Mouse (Mus musculus) thymus, adult 18-20 months (tissue): ENCODE data around the gene Lax1.
"Not testable (repeated sequence)": the region's sequence is repeated elsewhere in the genome, so short reads cannot be mapped to it uniquely, and the experiment has no call there.

Experiments
- DNase-seq, 2 experiments: peaks; one replicate each; pipeline ENCODE4 v3.0.0; 2022; ENCODE audit warnings: mixed read lengths in 2 of 2

The Lax1 gene

GRCm38 (mm10) chr1:133689897-133690296 lies at the start of gene Lax1:
Lax1 (minus strand) TSS chr1:133690108.
- peak; percentile 62 to 81 for DNase-seq

- no peak for DNase-seq
Observed at GRCm38 (mm10) chr1:133736664-133737063, 46.8 kb upstream of the Lax1 start.

GRCm38 (mm10) chr1:133735995-133736652 lies 46.2 kb upstream of the Lax1 start:
- peak in 1 of 2 experiments; percentile 8 for DNase-seq

GRCm38 (mm10) chr1:133732814-133733213 lies 42.9 kb upstream of the Lax1 start:
- no peak for DNase-seq

- DNase-seq, result no peak
Observed at GRCm38 (mm10) chr1:133728339-133728738, 38.4 kb upstream of the Lax1 start.

GRCm38 (mm10) chr1:133720342-133720741 lies 30.4 kb upstream of the Lax1 start:
- no peak for DNase-seq

DNA sequence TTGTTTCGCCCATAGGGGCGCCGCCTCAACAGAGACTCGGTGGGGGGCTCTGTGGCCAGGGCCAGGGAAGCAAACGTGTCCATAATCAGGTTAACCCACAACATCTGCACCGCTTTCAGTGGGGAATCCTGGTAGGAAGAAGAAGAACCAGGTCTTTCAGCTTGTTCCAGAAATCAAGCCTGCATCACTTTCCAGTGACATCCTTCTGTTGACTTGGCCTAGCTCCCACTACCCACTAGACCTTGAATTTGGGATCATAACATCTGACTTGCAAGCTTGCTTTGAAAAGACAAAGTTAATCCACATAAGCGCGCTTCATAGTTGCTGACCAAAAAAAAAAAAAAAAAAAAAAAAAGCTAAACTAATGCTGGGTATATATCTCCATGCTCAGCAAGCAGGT lies 28.9 kb upstream of the Lax1 start:
- no peak for DNase-seq

DNA sequence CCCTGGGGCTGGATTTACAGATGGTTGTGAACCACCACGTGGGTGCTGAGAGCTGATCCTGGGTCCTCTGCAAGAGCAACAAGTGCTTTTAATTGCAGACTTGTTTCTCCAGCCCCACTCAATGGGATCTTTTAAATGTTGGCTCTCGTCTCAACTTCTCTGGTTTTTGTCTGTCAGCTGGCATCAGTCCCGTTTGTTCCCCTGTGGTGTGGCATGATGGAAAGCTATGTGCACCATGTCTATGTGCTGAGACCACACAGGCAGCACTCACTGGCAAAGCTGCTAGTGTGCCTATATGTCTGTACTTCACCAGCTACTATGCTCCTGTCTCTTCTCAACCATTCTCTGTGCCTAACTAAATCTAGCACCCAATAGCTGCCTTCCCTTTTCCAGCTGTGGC lies 28.4 kb upstream of the Lax1 start:
- DNase-seq, result no peak

DNA sequence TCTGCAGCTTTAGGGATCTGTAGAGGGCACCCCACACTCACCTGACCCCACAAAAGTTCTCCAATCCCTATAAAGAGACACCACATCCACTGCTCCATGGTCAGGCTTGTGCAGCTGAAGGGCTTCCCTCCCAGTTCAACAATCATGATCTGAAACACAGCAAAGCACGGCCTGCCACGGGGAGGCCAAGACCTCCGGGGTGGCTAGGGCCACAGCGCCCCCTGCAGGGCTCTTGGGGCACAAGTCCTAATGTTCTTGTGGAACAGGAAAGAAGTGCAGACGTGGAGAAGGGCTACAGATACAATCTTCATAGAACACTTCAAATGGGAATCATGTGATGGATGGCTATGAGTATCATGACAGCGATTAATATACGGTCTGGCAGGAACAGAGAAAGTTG lies 26.6 kb upstream of the Lax1 start:
- peak; percentile 30 to 39 for DNase-seq

DNA sequence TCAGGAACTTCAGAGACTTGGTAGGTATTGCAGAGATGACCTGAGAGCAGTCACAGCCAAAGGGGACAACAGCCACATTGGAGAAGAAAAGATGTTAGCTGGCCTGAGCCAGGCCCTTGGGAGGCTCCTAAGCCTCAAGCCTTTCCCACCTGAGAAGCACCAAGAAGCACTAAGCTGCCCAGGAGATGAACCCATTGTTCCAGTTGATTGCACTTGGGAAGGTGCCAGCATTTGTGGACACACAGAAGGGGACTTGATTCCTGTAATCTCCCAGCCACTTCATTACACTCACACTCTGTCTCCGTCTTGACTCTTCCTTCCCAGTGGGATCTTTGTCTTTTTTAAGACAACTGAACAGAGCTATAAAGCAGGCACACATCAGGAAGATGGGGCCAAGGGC lies 25.3 kb upstream of the Lax1 start:
- DNase-seq, result no peak

DNA sequence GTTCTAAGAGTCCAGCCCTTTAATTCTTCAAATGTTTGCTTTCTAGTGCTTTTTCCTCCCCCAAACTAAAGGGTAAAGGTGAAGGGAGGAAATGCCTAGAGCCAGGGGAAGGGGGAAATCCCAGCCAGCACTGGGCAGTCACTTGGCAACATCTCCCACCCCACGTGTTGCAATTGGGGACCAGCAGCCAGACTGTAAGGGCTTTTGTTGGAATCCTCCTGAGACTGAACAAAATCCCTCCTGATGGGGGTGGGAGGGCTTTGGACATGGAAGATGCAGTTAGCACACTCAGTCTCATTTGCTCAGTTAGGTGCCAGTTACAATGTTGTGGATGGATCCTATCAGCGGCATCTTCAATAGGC lies 23.1 kb upstream of the Lax1 start:
- no peak for DNase-seq

DNA sequence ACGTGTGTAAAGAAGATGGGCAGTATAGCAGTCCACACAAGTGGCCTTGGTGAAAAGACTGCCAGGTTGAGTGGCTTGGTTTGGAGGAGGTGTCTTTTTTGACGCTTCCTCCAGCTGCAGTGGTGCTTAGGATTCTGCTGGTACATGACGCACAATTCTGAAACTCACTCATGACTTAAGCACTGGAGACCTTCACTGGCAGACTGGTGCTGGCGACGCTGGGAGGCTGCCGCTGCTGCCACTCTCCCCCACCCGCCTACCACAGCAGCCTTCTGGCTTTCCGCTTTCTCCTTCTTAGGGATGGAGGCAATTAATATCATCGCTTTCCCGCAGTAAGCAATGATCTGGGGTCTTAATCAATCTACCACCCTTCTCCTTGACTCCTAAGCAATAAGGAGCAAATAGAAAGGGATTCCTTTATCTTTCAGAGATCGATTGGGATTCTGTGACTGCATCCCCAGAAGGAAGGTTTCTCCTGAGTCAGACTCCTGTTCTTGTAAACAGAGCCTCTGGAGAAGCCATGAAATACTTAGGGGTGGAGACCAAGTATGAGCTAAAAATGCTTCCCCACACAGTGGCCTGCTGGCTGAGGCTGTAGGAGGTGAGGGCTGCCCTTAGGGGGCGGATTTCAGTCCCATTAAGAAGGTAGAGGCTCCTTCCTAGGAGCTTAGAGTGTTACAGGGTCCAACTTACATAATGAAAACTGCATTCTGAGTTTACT lies 22.5 kb upstream of the Lax1 start:
- DNase-seq, result no peak

- DNase-seq, result no peak
Observed at GRCm38 (mm10) chr1:133711376-133711775, 21.5 kb upstream of the Lax1 start.

- no peak for DNase-seq
Observed at GRCm38 (mm10) chr1:133710895-133711294, 21.0 kb upstream of the Lax1 start.

DNA sequence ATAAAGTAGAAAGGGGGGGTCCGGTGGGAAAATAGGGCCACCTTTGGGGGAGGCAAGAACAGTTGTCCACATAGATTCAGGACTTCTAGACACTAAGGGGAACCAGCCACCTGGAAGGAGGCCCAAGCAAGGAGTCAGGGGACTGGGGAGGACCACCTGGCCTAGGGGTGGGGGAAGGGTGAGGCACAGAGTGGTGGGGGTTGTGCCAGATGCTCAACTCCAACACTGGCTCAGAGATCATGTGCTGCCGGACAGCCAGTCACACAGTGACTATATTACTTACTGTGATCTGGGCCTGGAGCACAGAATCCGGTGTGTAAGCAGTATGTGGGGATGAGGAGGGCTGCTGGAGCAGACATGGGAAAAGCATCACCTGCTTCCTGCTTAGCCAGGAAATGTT lies 19.4 kb upstream of the Lax1 start:
- DNase-seq, result no peak

DNA sequence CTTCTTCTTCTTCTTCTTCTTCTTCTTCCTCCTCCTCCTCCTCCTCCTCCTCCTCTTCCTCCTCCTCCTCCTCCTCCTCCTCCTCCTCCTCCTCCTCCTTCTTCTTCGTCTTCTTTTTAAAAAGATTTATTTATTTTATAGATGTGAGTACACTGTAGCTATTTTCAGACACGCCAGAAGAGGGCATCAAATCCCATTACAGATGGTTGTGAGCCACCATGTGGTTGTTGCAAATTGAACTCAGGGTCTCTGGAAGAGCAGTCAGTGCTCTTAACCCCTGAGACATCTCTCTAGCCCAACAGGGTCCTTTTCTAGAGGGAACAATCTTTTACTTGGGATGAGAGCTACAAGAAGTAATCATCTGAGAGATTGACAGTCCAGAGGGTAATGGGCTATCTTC lies 11.9 kb upstream of the Lax1 start:
- not testable (repeated sequence) for DNase-seq

DNA sequence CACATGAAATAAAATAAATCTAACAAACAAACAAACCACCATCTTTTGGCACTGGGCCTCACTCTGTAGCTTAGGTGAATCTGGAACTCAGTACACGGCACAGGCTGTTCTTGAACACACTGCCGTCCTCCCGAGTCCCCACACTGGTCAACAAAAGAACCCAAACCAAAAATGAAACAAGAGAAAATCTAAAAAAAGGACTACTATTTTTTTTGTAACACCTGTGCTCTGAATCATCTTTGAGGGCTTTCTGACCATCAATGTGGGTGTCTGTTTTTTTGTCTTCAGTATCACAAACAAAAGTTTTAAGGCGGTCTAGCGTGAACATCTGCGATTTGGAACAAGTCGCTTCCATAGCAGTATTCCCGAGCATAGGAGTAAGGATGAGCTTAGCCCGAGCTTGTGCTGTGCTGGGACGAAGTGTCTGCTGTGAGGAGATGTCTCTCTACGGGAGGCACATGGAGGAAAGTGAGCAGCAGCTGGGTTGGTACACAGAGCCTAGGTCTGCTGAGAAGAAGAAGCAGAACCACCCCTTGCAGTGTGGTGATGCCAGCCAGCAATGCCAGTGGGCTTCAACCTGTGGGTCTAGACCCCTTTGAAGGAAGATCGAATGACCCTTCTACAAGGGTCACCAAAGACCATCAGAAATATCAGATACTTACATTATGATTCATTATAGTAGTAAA lies 8.2 kb upstream of the Lax1 start:
- DNase-seq, result no peak

GRCm38 (mm10) chr1:133695901-133696300 lies 6.0 kb upstream of the Lax1 start:
- no peak for DNase-seq

DNA sequence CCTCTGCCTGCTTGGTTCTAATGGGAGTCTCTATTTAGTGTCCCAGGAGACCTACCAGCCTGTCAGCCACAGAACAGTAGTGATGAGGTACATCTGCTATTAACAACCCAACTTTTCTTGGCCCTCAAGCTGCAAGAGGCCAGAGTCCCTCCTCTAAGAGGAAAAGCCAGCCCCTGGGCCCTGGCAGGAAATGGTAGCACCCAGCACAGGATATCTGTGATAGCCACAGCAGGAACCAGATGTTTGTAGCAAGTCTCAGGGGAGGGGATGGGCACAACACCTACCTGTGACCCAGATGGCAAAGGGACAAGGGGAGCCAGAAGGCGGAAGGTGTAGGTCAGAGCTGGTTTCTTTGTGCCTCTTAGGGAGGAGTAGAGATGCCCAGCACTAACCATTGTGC lies 5.0 kb upstream of the Lax1 start:
- DNase-seq, result peak in 1 of 2 experiments; percentile 43

DNA sequence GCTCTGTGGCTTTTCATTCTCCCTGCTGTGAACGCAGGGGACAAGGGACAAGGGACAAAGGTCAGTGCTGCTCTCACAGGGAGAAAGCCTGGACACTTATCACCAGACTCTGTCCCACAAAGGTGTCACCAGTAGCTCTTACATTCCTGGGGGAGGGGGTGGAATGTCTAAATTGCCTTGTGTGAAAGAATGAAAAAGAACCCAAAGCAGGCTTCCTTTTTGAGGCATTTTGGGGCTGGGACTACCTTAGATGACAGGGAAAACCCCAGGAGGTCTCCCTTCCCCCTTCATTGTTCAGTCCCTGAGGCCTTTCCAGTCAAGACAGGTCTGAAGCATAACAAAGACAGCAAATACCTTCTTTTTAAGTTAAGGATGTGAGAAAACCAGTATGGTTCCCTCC lies 4.4 kb upstream of the Lax1 start:
- no peak for DNase-seq

DNA sequence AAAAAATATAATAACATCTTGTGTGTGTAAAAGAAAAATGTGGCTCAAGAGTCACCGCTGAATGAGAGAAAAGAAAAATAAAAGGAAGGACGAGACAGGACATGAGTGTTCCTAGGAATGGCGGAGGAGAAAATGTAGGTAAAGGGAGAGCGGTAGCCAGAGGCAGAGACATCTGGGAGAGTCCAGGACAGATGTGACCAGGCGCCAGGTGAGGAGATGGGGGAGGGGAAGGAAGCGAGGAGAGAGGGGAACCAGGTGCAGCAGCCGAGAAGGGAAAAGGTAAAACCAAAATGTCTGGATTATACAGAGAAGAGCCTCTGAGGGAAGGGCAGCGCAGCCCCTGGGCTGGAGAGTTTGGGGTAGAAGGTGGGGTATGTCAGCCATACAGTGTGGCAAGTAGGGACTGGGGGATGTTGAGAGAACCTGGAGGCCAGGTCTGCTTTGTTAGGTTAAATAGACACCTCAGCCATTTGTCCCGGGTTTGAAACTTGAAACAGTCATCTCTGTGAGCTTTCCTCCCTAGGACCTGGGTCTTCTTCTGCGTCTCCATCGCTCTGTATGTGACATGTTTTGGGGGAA lies 3.7 kb upstream of the Lax1 start:
- no peak for DNase-seq

DNA sequence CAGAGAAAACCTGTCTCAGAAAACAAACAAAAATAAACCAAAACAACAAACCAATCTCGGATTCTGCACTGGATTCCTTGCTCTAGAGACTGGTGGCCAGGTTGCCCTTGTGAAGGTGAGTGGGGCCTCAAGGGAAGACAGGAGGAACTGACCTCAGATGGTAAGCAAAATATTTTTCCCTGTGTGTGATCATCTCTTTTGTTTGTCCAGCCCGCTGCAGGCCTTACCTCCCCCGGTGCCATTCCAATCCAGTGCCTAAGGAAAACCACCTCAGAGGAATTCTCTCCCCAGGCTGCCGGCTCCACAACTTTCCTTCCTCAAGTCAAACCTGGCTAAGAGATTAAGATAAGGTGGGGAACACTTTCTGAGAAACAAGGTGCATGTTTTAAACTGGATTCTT lies 2.3 kb upstream of the Lax1 start:
- DNase-seq, result no peak

- no peak for DNase-seq
Observed at GRCm38 (mm10) chr1:133691046-133691445, 1.1 kb upstream of the Lax1 start.

DNA sequence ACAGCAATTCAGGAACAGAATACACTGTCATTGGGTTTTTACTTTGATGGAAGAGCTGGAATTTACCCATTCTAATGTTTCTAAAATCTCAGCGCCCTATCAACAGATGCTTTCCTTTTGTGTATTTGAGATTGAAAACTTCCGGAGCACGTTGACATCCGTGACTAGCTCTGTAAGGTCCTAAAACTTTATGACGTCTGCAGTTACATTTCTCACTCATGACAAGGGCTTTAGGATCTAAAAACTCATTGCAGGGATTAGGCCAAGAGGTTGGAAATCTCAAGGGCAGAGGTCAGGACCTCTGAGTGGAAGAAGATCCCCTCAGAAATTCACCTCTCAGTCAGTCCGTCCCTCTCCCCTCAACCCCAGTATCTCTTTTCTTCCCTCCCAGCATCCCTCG lies 1.6 kb downstream of the Lax1 start:
- DNase-seq, result no peak
